ENCODE assay signal across 9 mouse cellular contexts in the genomic region with DNA sequence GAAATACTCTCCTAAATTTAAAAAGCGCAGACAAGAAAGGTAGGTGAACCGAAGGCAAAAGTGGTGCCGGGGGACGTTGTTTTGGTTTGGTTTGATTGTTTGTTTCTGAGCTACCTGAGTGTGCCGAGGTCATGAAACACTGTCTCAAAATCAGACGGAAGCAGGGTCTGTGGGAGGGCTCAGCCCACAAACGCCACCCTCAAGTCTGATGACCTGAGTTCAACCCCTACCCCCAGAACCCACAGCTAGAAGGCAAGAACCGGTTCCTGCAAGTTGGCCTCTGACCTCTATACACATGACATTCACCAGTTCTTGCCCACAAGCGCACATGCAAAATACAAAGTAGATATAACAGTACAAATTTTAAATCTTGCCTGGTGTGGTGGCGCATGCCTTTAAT. TPM values are rescaled to one million over a fixed set of nuclear protein-coding genes. Genes with fewer than 3 reads are reported as not detected.
DNase-seq lines count a peak whose midpoint lies in the region; ATAC-seq and TF ChIP-seq lines count a peak whose summit lies in the region.
"Had no signal": no experiment of that assay in that cellular context is flagged by ENCODE, and none has a peak within 500 bp of the region (broad histone marks: within the 10 kb centered on the region; RNA-seq: fewer than 3 reads in every experiment).

No protein-coding gene starts in this region.

- H3K36me3 ChIP-seq in heart, embryonic 13.5 days, result no peaks in the 10 kb centered on the region
- H3K36me3 ChIP-seq in liver, postnatal 0 days (replicated peaks; ENCODE audit: insufficient read depth, low read length), result no peaks in the 10 kb centered on the region
- H3K36me3 ChIP-seq in liver, embryonic 12.5 days, result no peaks in the 10 kb centered on the region
- H3K36me3 ChIP-seq in CH12.LX (replicated peaks in 1 of 2; ENCODE audit: control insufficient read depth in 1 of 2, insufficient read depth in 1 of 2, low read length in 1 of 2), result no peaks in the 10 kb centered on the region
- no peaks in the 10 kb centered on the region for H3K36me3 ChIP-seq in intestine, embryonic 15.5 days
- H3K36me3 ChIP-seq: G1E had no signal

- H3K27ac ChIP-seq in heart, embryonic 13.5 days (replicated peaks), result no peak overlapping the region
- peak overlapping the region; percentile 72 for H3K27ac ChIP-seq in liver, postnatal 0 days (ENCODE audit: low read depth)
- no peak overlapping the region for H3K27ac ChIP-seq in liver, embryonic 12.5 days
- H3K27ac ChIP-seq in CH12.LX (ENCODE audit: insufficient read depth, low read depth), result no peak overlapping the region
- no peak overlapping the region for H3K27ac ChIP-seq in intestine, embryonic 15.5 days

- no peak for TF ChIP-seq CTCF in liver, postnatal 0 days (IDR thresholded peaks at IDR 0.05; ENCODE audit: low read depth)
- TF ChIP-seq CTCF in CH12.LX (conservative IDR thresholded peaks at IDR 0.05 in 1 of 2, IDR thresholded peaks at IDR 0.05 in 1 of 2; ENCODE audit: low read depth in 2 of 2, low read length in 2 of 2), result no peak

- DNase-seq in heart, adult 9 months (ENCODE audit: low spot score in 2 of 2), result no peak
- DNase-seq in liver, postnatal 0 days, result no peak
- DNase-seq in CH12.LX (ENCODE audit: extremely low read depth), result no peak
- no peak for DNase-seq in left cerebral cortex, postnatal 36 days (ENCODE audit: low spot score in 2 of 2)
- DNase-seq in gastrocnemius, postnatal 4 days (ENCODE audit: low spot score in 2 of 2), result no peak

- H3K9ac ChIP-seq in heart, embryonic 13.5 days, result no peak overlapping the region
- H3K9ac ChIP-seq in liver, postnatal 0 days (replicated peaks), result no peak overlapping the region
- no peak overlapping the region for H3K9ac ChIP-seq in liver, embryonic 12.5 days
- H3K9ac ChIP-seq in CH12.LX (ENCODE audit: insufficient read depth, low read depth), result peak overlapping the region; percentile 15
- H3K9ac ChIP-seq in intestine, embryonic 15.5 days, result no peak overlapping the region

- H3K4me2 ChIP-seq in heart, embryonic 13.5 days, result peak overlapping the region; percentile 47
- peak overlapping the region; percentile 16; the same call in 1 of the 2 replicates for H3K4me2 ChIP-seq in liver, postnatal 0 days (ENCODE audit: low read depth, low read length)
- H3K4me2 ChIP-seq in liver, embryonic 12.5 days, result no peak overlapping the region
- H3K4me2 ChIP-seq in CH12.LX (ENCODE audit: insufficient read depth, low read depth, poor library complexity, severe bottlenecking), result peak overlapping the region; percentile 48
- H3K4me2 ChIP-seq in intestine, embryonic 15.5 days (replicated peaks), result peak overlapping the region; percentile 40

- no peak for TF ChIP-seq EP300 in liver, postnatal 0 days (IDR thresholded peaks at IDR 0.05; ENCODE audit: low read depth)
- no peak for TF ChIP-seq EP300 in CH12.LX (IDR thresholded peaks at IDR 0.05; ENCODE audit: low read length)

- ATAC-seq in heart, embryonic 13.5 days (ENCODE audit: extremely low read depth, insufficient number of reproducible peaks, low FRiP score, low TSS enrichment), result no peak
- no peak for ATAC-seq in liver, postnatal 0 days
- ATAC-seq in liver, embryonic 12.5 days, result no peak
- peak; percentile 34; the same call in 1 of the 2 replicates for ATAC-seq in intestine, embryonic 15.5 days

- WGBS in heart, embryonic 13.5 days, result 75% methylated on average over 10 of the region's 10 CpGs
- 68% methylated on average over 10 of the region's 10 CpGs for WGBS in liver, postnatal 0 days (ENCODE audit: insufficient replicate concordance)
- 69% methylated on average over 10 of the region's 10 CpGs for WGBS in liver, embryonic 12.5 days (ENCODE audit: insufficient replicate concordance)
- 65% methylated on average over 10 of the region's 10 CpGs for WGBS in intestine, embryonic 15.5 days

- in situ Hi-C loops in CH12.LX (cut with MboI; ENCODE audit: low pct_ligation_motif_present, low pct_unique_long_range_greater_than_20kb, low sequenced_read_pairs), result no loop called here

- TF ChIP-seq RAD21 in CH12.LX (IDR thresholded peaks at IDR 0.05; ENCODE audit: low read depth, low read length), result no peak

- intact Hi-C loops in left cerebral cortex, postnatal 36 days (cut with DNase I), result no loop called here

- H3K79me2 ChIP-seq in CH12.LX (replicated peaks; ENCODE audit: control insufficient read depth, extremely low read depth, insufficient read depth, poor library complexity, severe bottlenecking), result no peaks in the 10 kb centered on the region

- no peak overlapping the region for H3K4me3 ChIP-seq in heart, embryonic 13.5 days
- 0 out of 2 replicates have a peak overlapping the region, but pooled peaks have one; percentile 1 for H3K4me3 ChIP-seq in liver, postnatal 0 days (ENCODE audit: low read depth, low read length)
- no peak overlapping the region for H3K4me3 ChIP-seq in liver, embryonic 12.5 days
- peak overlapping the region in 2 of 3 experiments; percentile 3 to 31 for H3K4me3 ChIP-seq in CH12.LX (replicated peaks in 1 of 3; ENCODE audit: low read depth in 2 of 3, low read length in 2 of 3, poor library complexity in 1 of 3)
- H3K4me3 ChIP-seq in intestine, embryonic 15.5 days (replicated peaks), result no peak overlapping the region

- dilution Hi-C loops in CH12.LX (cut with MboI; ENCODE audit: extremely low pct_ligation_motif_present, extremely low pct_unique_long_range_greater_than_20kb, low sequenced_read_pairs), result no loop called here

- H3K9me3 ChIP-seq in heart, embryonic 13.5 days, result no peaks in the 10 kb centered on the region
- H3K9me3 ChIP-seq in liver, postnatal 0 days (ENCODE audit: low read length), result no peaks in the 10 kb centered on the region
- no peaks in the 10 kb centered on the region for H3K9me3 ChIP-seq in liver, embryonic 12.5 days (replicated peaks)
- H3K9me3 ChIP-seq in CH12.LX (replicated peaks; ENCODE audit: low read length), result peaks cover 5% of the 10 kb centered on the region
- H3K9me3 ChIP-seq in intestine, embryonic 15.5 days, result no peaks in the 10 kb centered on the region
- H3K9me3 ChIP-seq: G1E had no signal

- H3K27me3 ChIP-seq in heart, embryonic 13.5 days (replicated peaks), result no peaks in the 10 kb centered on the region
- H3K27me3 ChIP-seq in liver, postnatal 0 days (ENCODE audit: insufficient read depth, low read length), result no peaks in the 10 kb centered on the region
- H3K27me3 ChIP-seq in liver, embryonic 12.5 days (replicated peaks), result no peaks in the 10 kb centered on the region; the same call in 1 of the 2 replicates
- peaks cover 2% of the 10 kb centered on the region for H3K27me3 ChIP-seq in CH12.LX (replicated peaks)
- no peaks in the 10 kb centered on the region for H3K27me3 ChIP-seq in intestine, embryonic 15.5 days (replicated peaks)

- peaks cover 10% of the 10 kb centered on the region for H3K4me1 ChIP-seq in heart, embryonic 13.5 days
- peaks cover 7% of the 10 kb centered on the region; the same call in 1 of the 2 replicates for H3K4me1 ChIP-seq in liver, postnatal 0 days (ENCODE audit: insufficient read depth)
- H3K4me1 ChIP-seq in liver, embryonic 12.5 days, result peaks cover 15% of the 10 kb centered on the region
- H3K4me1 ChIP-seq in CH12.LX (ENCODE audit: control insufficient read depth in 1 of 2, insufficient read depth in 2 of 2), result peaks cover 2 to 20% of the 10 kb centered on the region in 2 experiments; a peak in 3 of 4 replicates
- H3K4me1 ChIP-seq in intestine, embryonic 15.5 days (replicated peaks), result peaks cover 4% of the 10 kb centered on the region; the same call in 1 of the 2 replicates

- TF ChIP-seq POLR2A in CH12.LX (IDR thresholded peaks at IDR 0.05; ENCODE audit: low read depth, low read length), result no peak

TF ChIP-seq in CH12.LX, 34 proteins besides CTCF, POLR2A, EP300 and RAD21:
- no peak for TF ChIP-seq TBP (conservative IDR thresholded peaks at IDR 0.05; ENCODE audit: low read depth, low read length)
- TF ChIP-seq MAFK (IDR thresholded peaks at IDR 0.05; ENCODE audit: insufficient replicate concordance, low read length), result no peak
- no peak for TF ChIP-seq SIN3A (IDR thresholded peaks at IDR 0.05; ENCODE audit: low read length)
- no peak for TF ChIP-seq SMC3 (IDR thresholded peaks at IDR 0.05; ENCODE audit: low read depth, low read length)
- TF ChIP-seq USF1 (IDR thresholded peaks at IDR 0.05; ENCODE audit: low read depth, low read length), result no peak
- no peak for TF ChIP-seq MAZ (IDR thresholded peaks at IDR 0.05; ENCODE audit: low read depth, low read length)
- TF ChIP-seq PAX5 (IDR thresholded peaks at IDR 0.05; ENCODE audit: low read length), result no peak
- no peak for TF ChIP-seq TCF12 (IDR thresholded peaks at IDR 0.05; ENCODE audit: low read depth, low read length)
- no peak for TF ChIP-seq MEF2A (IDR thresholded peaks at IDR 0.05; ENCODE audit: borderline replicate concordance, low read depth, low read length)
- TF ChIP-seq JUND (conservative IDR thresholded peaks at IDR 0.05; ENCODE audit: low read depth, low read length), result no peak
- TF ChIP-seq MYC (IDR thresholded peaks at IDR 0.05; ENCODE audit: low read depth, low read length), result no peak
- no peak for TF ChIP-seq POLR2AphosphoS2 (IDR thresholded peaks at IDR 0.05; ENCODE audit: low read depth, low read length)
- TF ChIP-seq CHD2 (IDR thresholded peaks at IDR 0.05; ENCODE audit: low read length), result no peak
- TF ChIP-seq ELF1 (IDR thresholded peaks at IDR 0.05; ENCODE audit: low read depth, low read length), result no peak
- no peak for TF ChIP-seq JUN (IDR thresholded peaks at IDR 0.05; ENCODE audit: insufficient read depth, low read depth, low read length)
- TF ChIP-seq UBTF (IDR thresholded peaks at IDR 0.05; ENCODE audit: low read depth, low read length), result no peak
- no peak for TF ChIP-seq MAX (IDR thresholded peaks at IDR 0.05; ENCODE audit: low read length)
- no peak for TF ChIP-seq KAT2A (IDR thresholded peaks at IDR 0.05; ENCODE audit: insufficient replicate concordance, low read length)

RNA-seq across cellular contexts. Expression of a gene that starts 43.0 kb away (rescaled TPM):
- 36.6 and 36.9 TPM in 2 replicates for polyA plus RNA-seq in heart, embryonic 13.5 days (2015; fragmentation: Nextera tagmentation; extraction: Ambion mirVana)
- polyA plus RNA-seq in liver, postnatal 0 days (2015; fragmentation: Nextera tagmentation; extraction: Ambion mirVana), result 11.7 and 13.2 TPM in 2 replicates
- 22.3 and 23.6 TPM in 2 replicates for polyA plus RNA-seq in liver, embryonic 12.5 days (2016; fragmentation: Nextera tagmentation; extraction: Ambion mirVana)
- 19.5 and 23.2 TPM in 2 replicates for total RNA-seq in CH12.LX (2012; rRNA removed)
- total RNA-seq in CH12.LX (2014; rRNA removed), result 28.6 and 30.4 TPM in 2 replicates
- polyA plus RNA-seq in CH12.LX (2012; ENCODE audit: insufficient read length, low read depth), result 36.6 and 39.9 TPM in 2 replicates
- 49.3 and 55.3 TPM in 2 replicates for polyA plus RNA-seq in intestine, embryonic 15.5 days (2015; fragmentation: Nextera tagmentation; extraction: Ambion mirVana)
- 100 to 1,000 TPM; 159 TPM for total RNA-seq in left cerebral cortex, postnatal 36 days (2021)
- total RNA-seq in gastrocnemius, postnatal 4 days (2021), result 10 to 100 TPM; 48.7 to 51.5 TPM

Comparison
In these comparisons a context has a peak if more than half of its experiments do, and no peak if none do; other contexts are left out.
1. H3K4me3 ChIP-seq: peak in liver, postnatal 0 days (single experiment) and CH12.LX (2 of 3); none in heart, embryonic 13.5 days (single experiment), liver, embryonic 12.5 days (single experiment) and intestine, embryonic 15.5 days (single experiment).